Mouse (Mus musculus) ES-Bruce4 (cell line): ENCODE data around the gene Gm7849.
"Not testable (repeated sequence)": the region's sequence is repeated elsewhere in the genome, so short reads cannot be mapped to it uniquely, and the experiment has no call there.

Experiments
- CTCF ChIP-seq: IDR thresholded peaks from one replicate; pipeline ENCODE4 v1.8.1; 2011; ENCODE audit warnings: low read depth, low read length
- POLR2A ChIP-seq: IDR thresholded peaks from one replicate; pipeline ENCODE4 v1.8.1; 2011; ENCODE audit warnings: low read length; ENCODE audit not compliant: insufficient read depth

GRCm38 (mm10) chr8:21456460-21456859 lies at the start of gene Gm7849:
- not testable (repeated sequence) for TF ChIP-seq CTCF, POLR2A
